Mouse (Mus musculus) erythroblast, adult 5-6 weeks (primary cell): ENCODE measurements around the gene Tdgf1. TPM values are rescaled to one million over a fixed set of nuclear protein-coding genes. Genes with fewer than 3 reads are reported as not detected.

ENCODE experiments used
- ATAC-seq: replicated peaks from 2 replicates; pipeline ENCODE4 v1.8.0; 2016; ENCODE audit warnings: moderate number of reproducible peaks, mild to moderate bottlenecking, moderate TSS enrichment, inconsistent platforms; ENCODE audit not compliant: poor library complexity, low FRiP score, severe bottlenecking
- total RNA-seq, 2 experiments: library from RNA; stranded (forward) in 1 of 2; stranded (reverse) in 1 of 2; fragments of 150-400 nt in 1 of 2; fragments of 200-764, 138-1000 nt in 1 of 2; gene quantifications; 2 replicates each; pipeline versions ENCODE4 v1.2.3 to v1.2.4; 2015 to 2017; ENCODE audit warnings: low replicate concordance in 2 of 2

Tdgf1 gene
- total RNA-seq, 2 experiments from 2014 or later: not detected

- ATAC-seq: no peak
Measured at GRCm38 (mm10) chr9:110954681-110955445, 8.9 kb upstream of the Tdgf1 start.

GRCm38 (mm10) chr9:110953550-110954461 lies 7.8 kb upstream of the Tdgf1 start:
- ATAC-seq: no peak

- no peak for ATAC-seq
Measured at GRCm38 (mm10) chr9:110952931-110953549, 7.1 kb upstream of the Tdgf1 start.

- ATAC-seq: no peak
Measured at GRCm38 (mm10) chr9:110952398-110952797, 6.4 kb upstream of the Tdgf1 start.

- ATAC-seq: no peak
Measured at GRCm38 (mm10) chr9:110951866-110952265, 5.9 kb upstream of the Tdgf1 start.

- ATAC-seq: no peak
Measured at GRCm38 (mm10) chr9:110951397-110951796, 5.4 kb upstream of the Tdgf1 start, which contains the start of gene Lrrc2. Gene Lrrc2 (plus strand): TSS chr9:110951545.

GRCm38 (mm10) chr9:110950109-110950508 lies 4.2 kb upstream of the Tdgf1 start:
- no peak for ATAC-seq

- ATAC-seq: no peak
Measured at GRCm38 (mm10) chr9:110948813-110949310, 2.9 kb upstream of the Tdgf1 start.

GRCm38 (mm10) chr9:110947900-110948299 lies 1.9 kb upstream of the Tdgf1 start:
- ATAC-seq: no peak

GRCm38 (mm10) chr9:110947261-110947661 lies 1.3 kb upstream of the Tdgf1 start:
- ATAC-seq: no peak

GRCm38 (mm10) chr9:110946548-110947044 lies 638 bp upstream of the Tdgf1 start:
- ATAC-seq: no peak

- ATAC-seq: no peak
Measured at GRCm38 (mm10) chr9:110945343-110945742, 615 bp downstream of the Tdgf1 start.

- no peak for ATAC-seq
Measured at GRCm38 (mm10) chr9:110944265-110944664, 1.7 kb downstream of the Tdgf1 start.

GRCm38 (mm10) chr9:110937506-110938490 lies 8.2 kb downstream of the Tdgf1 start:
- no peak for ATAC-seq

- no peak for ATAC-seq
Measured at GRCm38 (mm10) chr9:110935941-110936340, 10.0 kb downstream of the Tdgf1 start.

GRCm38 (mm10) chr9:110933850-110934437 lies 12.0 kb downstream of the Tdgf1 start:
- no peak for ATAC-seq

- no peak for ATAC-seq
Measured at GRCm38 (mm10) chr9:110931573-110931972, 14.4 kb downstream of the Tdgf1 start.

GRCm38 (mm10) chr9:110922759-110923158 lies 23.2 kb downstream of the Tdgf1 start:
- ATAC-seq: no peak; the same call in 1 of the 2 replicates
